Mouse (Mus musculus): Measurements from ENCODE around the gene Gm42906. TPM values are rescaled to one million over a fixed set of nuclear protein-coding genes. Genes with fewer than 3 reads are reported as not detected.

Gene Gm42906
- polyA plus RNA-seq, 1 experiment = not detected

DNA sequence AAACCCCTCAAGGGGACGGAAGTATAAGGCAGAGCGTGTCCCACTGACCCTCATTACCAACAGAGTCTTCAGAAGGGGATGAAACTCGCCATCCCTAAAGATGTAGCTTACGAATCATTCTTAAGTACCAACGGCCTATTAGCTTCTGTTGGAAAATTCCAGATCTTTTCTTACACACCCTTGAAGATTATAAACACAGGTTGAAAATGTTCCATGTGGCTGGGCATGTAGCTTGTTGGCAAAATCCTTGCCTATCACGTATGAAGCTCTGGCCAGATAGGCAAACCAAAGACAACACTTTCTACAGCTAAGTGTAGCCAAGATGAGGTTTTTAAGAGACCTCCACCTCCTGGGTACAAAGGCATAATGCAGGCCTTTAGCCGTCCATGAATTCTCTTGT, 319.0 kb downstream of the Gm42906 start:
- Histone ChIP-seq H3K27me3 (ENCODE audit: control insufficient read depth, insufficient read depth, insufficient read length) (no peaks in the 10 kb centered on the region), H3K36me3 (ENCODE audit: control insufficient read depth, insufficient read depth) (peaks cover 9% of the 10 kb centered on the region), H3K4me3 (ENCODE audit: insufficient read depth, poor library complexity, severe bottlenecking) (no peak overlapping the region), H3K79me3 (ENCODE audit: low read depth) (peaks cover 19% of the 10 kb centered on the region), H3ac (ENCODE audit: control insufficient read depth, insufficient read length, low read depth) (no peak overlapping the region), H3K79me2 (ENCODE audit: control insufficient read depth, insufficient read depth) (peaks cover 72% of the 10 kb centered on the region)
- TF ChIP-seq CEBPB (IDR thresholded peaks at IDR 0.05; ENCODE audit: low read depth) (no peak), MAX (IDR thresholded peaks at IDR 0.05) (no peak), MYOD1 (IDR thresholded peaks at IDR 0.05; ENCODE audit: control insufficient read depth, insufficient read length, low read depth) (no peak), USF1 (IDR thresholded peaks at IDR 0.05; ENCODE audit: low read depth) (no peak), CTCF (IDR thresholded peaks at IDR 0.05; ENCODE audit: control insufficient read depth, insufficient read depth, insufficient read length) (no peak), FOSL1 (IDR thresholded peaks at IDR 0.05; ENCODE audit: insufficient read depth, low read length, poor library complexity, severe bottlenecking) (no peak)

- H3K79me3 ChIP-seq (ENCODE audit: low read depth) = peaks cover 18% of the 10 kb centered on the region
- no peaks in the 10 kb centered on the region for H3K27me3 ChIP-seq (ENCODE audit: control insufficient read depth, insufficient read depth, insufficient read length)
- peaks cover 9% of the 10 kb centered on the region for H3K36me3 ChIP-seq (ENCODE audit: control insufficient read depth, insufficient read depth)
- H3ac ChIP-seq (ENCODE audit: control insufficient read depth, insufficient read length, low read depth) = no peak overlapping the region
- H3K4me3 ChIP-seq (ENCODE audit: insufficient read depth, poor library complexity, severe bottlenecking) = no peak overlapping the region
- peaks cover 68% of the 10 kb centered on the region for H3K79me2 ChIP-seq (ENCODE audit: control insufficient read depth, insufficient read depth)
- TF ChIP-seq MAX (IDR thresholded peaks at IDR 0.05) = no peak
- no peak for TF ChIP-seq FOSL1 (IDR thresholded peaks at IDR 0.05; ENCODE audit: insufficient read depth, low read length, poor library complexity, severe bottlenecking)
- no peak for TF ChIP-seq CTCF (IDR thresholded peaks at IDR 0.05; ENCODE audit: control insufficient read depth, insufficient read depth, insufficient read length)
- no peak for TF ChIP-seq MYOG (IDR thresholded peaks at IDR 0.05; ENCODE audit: control insufficient read depth, extremely low read depth, insufficient read length)
- TF ChIP-seq MYOD1 (IDR thresholded peaks at IDR 0.05; ENCODE audit: control insufficient read depth, insufficient read length, low read depth) = no peak
- TF ChIP-seq CEBPB (IDR thresholded peaks at IDR 0.05; ENCODE audit: low read depth) = no peak
- TF ChIP-seq USF1 (IDR thresholded peaks at IDR 0.05; ENCODE audit: low read depth) = no peak
Measured at GRCm38 (mm10) chr5:151108291-151108897, 319.6 kb downstream of the Gm42906 start.

DNA sequence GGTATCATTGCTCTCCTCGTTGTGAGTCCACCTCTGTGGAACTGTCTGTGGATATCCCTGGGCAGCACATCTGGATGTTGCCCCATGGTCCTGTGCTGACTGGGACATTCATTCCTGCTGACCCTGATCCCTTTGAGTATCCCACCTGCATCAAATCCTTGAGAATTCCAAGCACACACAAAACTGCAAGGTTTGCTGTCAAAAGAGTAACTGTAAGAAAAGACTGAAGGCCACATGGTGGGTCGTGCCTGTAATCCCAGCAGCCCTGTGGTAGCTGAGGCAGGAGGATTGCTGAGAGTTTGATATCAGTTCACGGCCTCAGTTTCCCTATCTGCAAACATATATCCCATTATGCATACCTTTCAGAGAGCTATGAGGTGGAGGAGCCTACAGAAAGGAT, 321.1 kb downstream of the Gm42906 start:
- Histone ChIP-seq H3K27me3 (ENCODE audit: control insufficient read depth, insufficient read depth, insufficient read length) (no peaks in the 10 kb centered on the region), H3K4me3 (ENCODE audit: insufficient read depth, poor library complexity, severe bottlenecking) (no peak overlapping the region), H3K36me3 (ENCODE audit: control insufficient read depth, insufficient read depth) (peaks cover 9% of the 10 kb centered on the region), H3K79me2 (ENCODE audit: control insufficient read depth, insufficient read depth) (peaks cover 76% of the 10 kb centered on the region), H3ac (ENCODE audit: control insufficient read depth, insufficient read length, low read depth) (no peak overlapping the region), H3K79me3 (ENCODE audit: low read depth) (peaks cover 21% of the 10 kb centered on the region)
- no peak for TF ChIP-seq MAX (IDR thresholded peaks at IDR 0.05)
- TF ChIP-seq MYOG (IDR thresholded peaks at IDR 0.05; ENCODE audit: control insufficient read depth, extremely low read depth, insufficient read length) = no peak
- no peak for TF ChIP-seq FOSL1 (IDR thresholded peaks at IDR 0.05; ENCODE audit: insufficient read depth, low read length, poor library complexity, severe bottlenecking)
- TF ChIP-seq USF1 (IDR thresholded peaks at IDR 0.05; ENCODE audit: low read depth) = no peak
- no peak for TF ChIP-seq MYOD1 (IDR thresholded peaks at IDR 0.05; ENCODE audit: control insufficient read depth, insufficient read length, low read depth)
- no peak for TF ChIP-seq CEBPB (IDR thresholded peaks at IDR 0.05; ENCODE audit: low read depth)
- no peak for TF ChIP-seq CTCF (IDR thresholded peaks at IDR 0.05; ENCODE audit: control insufficient read depth, insufficient read depth, insufficient read length)

GRCm38 (mm10) chr5:151105054-151105971, 322.6 kb downstream of the Gm42906 start:
- peaks cover 21% of the 10 kb centered on the region for H3K79me3 ChIP-seq (ENCODE audit: low read depth)
- H3ac ChIP-seq (ENCODE audit: control insufficient read depth, insufficient read length, low read depth) = no peak overlapping the region
- no peak overlapping the region for H3K4me3 ChIP-seq (ENCODE audit: insufficient read depth, poor library complexity, severe bottlenecking)
- TF ChIP-seq MYOD1 (IDR thresholded peaks at IDR 0.05; ENCODE audit: control insufficient read depth, insufficient read length, low read depth) = no peak
- no peak for TF ChIP-seq MAX (IDR thresholded peaks at IDR 0.05)
- no peak for TF ChIP-seq CTCF (IDR thresholded peaks at IDR 0.05; ENCODE audit: control insufficient read depth, insufficient read depth, insufficient read length)
- H3K27me3 ChIP-seq (ENCODE audit: control insufficient read depth, insufficient read depth, insufficient read length) = no peaks in the 10 kb centered on the region
- peaks cover 9% of the 10 kb centered on the region for H3K36me3 ChIP-seq (ENCODE audit: control insufficient read depth, insufficient read depth)
- peaks cover 77% of the 10 kb centered on the region for H3K79me2 ChIP-seq (ENCODE audit: control insufficient read depth, insufficient read depth)

- peaks cover 9% of the 10 kb centered on the region for H3K36me3 ChIP-seq (ENCODE audit: control insufficient read depth, insufficient read depth)
- H3ac ChIP-seq (ENCODE audit: control insufficient read depth, insufficient read length, low read depth) = no peak overlapping the region
- H3K27me3 ChIP-seq (ENCODE audit: control insufficient read depth, insufficient read depth, insufficient read length) = no peaks in the 10 kb centered on the region
- peaks cover 85% of the 10 kb centered on the region for H3K79me2 ChIP-seq (ENCODE audit: control insufficient read depth, insufficient read depth)
- H3K79me3 ChIP-seq (ENCODE audit: low read depth) = peaks cover 21% of the 10 kb centered on the region
- TF ChIP-seq MYOG (IDR thresholded peaks at IDR 0.05; ENCODE audit: control insufficient read depth, extremely low read depth, insufficient read length) = no peak
- peak; percentile 57 for TF ChIP-seq USF1 (IDR thresholded peaks at IDR 0.05; ENCODE audit: low read depth)
- no peak for TF ChIP-seq FOSL1 (IDR thresholded peaks at IDR 0.05; ENCODE audit: insufficient read depth, low read length, poor library complexity, severe bottlenecking)
- no peak overlapping the region for H3K4me3 ChIP-seq (ENCODE audit: insufficient read depth, poor library complexity, severe bottlenecking)
Measured at GRCm38 (mm10) chr5:151104354-151105053, 323.5 kb downstream of the Gm42906 start.

Data from C2C12 (cell line).